Mouse (Mus musculus): ENCODE data around the gene D130043K22Rik.

DNA sequence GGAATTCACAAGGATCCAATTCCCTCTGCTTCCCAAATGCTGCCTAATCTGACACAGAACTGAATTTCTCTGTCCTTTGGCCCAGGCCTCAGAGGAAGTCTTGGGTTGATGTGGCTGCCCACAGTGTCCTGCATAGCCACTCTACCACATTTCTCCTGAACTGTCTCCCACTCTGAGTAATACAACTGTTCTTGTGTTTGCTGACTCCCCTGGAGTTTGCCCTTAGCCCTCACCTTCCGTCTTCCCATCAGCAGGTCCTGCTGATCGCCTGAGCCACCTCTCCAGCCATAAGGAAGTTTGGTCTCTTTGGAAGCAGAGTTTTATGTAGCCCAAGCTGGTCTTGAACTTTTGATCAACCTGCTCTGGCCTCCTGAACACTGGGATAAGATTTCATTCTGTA, 7.1 kb downstream of the D130043K22Rik start:
- TF ChIP-seq POLR2A (IDR thresholded peaks at IDR 0.05; ENCODE audit: borderline replicate concordance, insufficient read depth, low read length) (no peak), CTCF (IDR thresholded peaks at IDR 0.05; ENCODE audit: borderline replicate concordance, insufficient read depth, low read depth, low read length) (no peak)

All from cerebellum, adult 2 months (tissue).